Mouse (Mus musculus): ENCODE data around the gene Acadm. TPM values are rescaled to one million over a fixed set of nuclear protein-coding genes. Genes with fewer than 3 reads are reported as not detected.

Acadm gene
- 58.4 and 61.8 TPM in 2 replicates for polyA plus RNA-seq (2016; fragmentation: Nextera tagmentation; extraction: Ambion mirVana)

DNA sequence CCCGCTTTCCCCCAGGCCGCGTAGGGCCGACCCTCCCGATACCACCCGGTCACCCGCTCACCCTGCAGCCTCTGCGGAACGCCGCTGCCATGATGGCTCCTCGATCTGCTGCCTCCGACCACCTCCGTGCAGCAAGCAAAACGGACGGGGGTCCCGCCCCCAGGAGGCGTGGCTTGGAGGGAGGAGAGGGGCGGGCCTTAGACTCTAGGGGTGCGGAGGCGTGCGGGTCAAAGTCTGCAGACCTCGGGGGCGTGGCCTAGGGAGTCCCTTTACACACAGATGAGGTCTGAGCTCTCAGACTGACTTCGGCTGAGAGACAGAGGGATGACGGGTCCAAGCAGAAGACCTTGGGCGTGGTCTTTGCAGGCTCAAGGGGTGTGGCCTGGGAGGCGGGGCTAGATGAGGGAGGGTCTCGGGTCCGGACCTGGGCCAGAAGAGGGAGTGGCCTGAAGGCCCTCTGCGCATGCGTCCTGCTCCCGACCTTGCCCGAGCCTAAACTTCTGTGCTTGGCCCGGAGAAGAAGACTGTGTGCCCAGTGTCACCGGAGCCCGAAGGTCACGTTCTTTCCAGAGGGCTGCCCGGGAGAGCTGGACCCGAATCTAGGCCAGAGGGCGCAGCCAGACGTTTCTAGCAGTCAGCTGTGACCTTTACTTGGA is at the start of gene Acadm:
TSS of gene Acadm (minus strand) at position 298 of the 656 bp plus-strand sequence.
- Histone ChIP-seq H3K36me3 (peaks cover 14% of the 10 kb centered on the region; the same call in 1 of the 2 replicates), H3K9me3 (no peaks in the 10 kb centered on the region), H3K4me1 (peaks cover 8% of the 10 kb centered on the region; the same call in 1 of the 2 replicates), H3K27ac (peak within 1 kb of the TSS; percentile 86), H3K4me3 (peak within 1 kb of the TSS; percentile 77), H3K27me3 (no peaks in the 10 kb centered on the region), H3K9ac (peak within 1 kb of the TSS; percentile 66), H3K4me2 (replicated peaks) (peak within 1 kb of the TSS; percentile 56)
- ATAC-seq (ENCODE audit: insufficient number of reproducible peaks, insufficient read depth, low FRiP score, low TSS enrichment), result peak; percentile 97
- under 1% methylated on average over 41 of the region's 41 CpGs for WGBS

DNA sequence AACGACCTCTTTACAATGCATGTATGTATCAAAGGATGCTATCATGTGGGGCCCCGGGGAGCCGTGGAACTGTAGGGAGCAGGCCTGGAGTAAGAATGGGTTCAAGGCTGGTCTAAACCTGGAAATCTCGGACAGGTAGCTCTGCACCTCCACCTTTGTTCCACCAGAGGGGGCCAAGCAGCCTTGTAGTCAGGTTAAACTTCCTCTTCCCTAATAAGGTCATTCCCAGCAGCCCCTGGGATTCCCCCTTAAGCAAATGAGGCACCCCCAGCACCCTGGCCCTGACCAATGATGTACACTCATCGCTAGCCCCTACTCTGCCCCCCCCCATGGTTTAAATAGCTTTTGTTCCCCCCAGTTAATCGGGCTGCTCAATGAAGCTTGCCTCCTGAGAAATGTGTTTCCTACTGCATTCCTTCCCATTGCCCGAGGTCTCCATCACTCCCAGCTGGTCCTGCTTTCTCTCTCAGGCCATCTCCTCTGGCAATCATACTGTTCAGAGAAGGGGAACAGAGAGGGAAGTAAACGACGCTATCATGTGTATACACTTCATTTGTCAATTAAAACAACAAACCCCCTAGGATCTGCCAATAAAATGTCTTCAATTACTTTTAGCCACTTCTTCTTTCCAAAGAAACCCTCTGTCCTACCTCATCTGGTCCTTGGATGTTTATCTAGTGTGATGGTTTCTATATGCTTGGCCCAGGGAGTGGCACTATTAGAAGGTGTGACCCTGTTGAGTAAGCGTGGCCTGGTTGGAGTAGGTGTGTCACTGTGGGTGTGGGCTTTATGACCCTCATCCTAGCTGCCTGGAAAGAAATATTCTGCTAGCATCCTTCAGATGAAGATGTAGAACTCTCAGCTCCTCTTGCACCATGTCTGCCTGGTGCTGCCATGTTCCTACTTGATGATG is 40.3 kb upstream of the Acadm start:
- no peak overlapping the region for H3K27ac ChIP-seq
- H3K36me3 ChIP-seq, result no peaks in the 10 kb centered on the region
- H3K4me2 ChIP-seq (replicated peaks), result no peak overlapping the region
- no peaks in the 10 kb centered on the region for H3K9me3 ChIP-seq
- no peak for ATAC-seq (ENCODE audit: insufficient number of reproducible peaks, insufficient read depth, low FRiP score, low TSS enrichment)
- H3K4me1 ChIP-seq, result no peaks in the 10 kb centered on the region
- WGBS, result 57% methylated on average over 10 of the region's 10 CpGs
- H3K9ac ChIP-seq, result no peak overlapping the region
- no peaks in the 10 kb centered on the region for H3K27me3 ChIP-seq
- no peak overlapping the region for H3K4me3 ChIP-seq

DNA sequence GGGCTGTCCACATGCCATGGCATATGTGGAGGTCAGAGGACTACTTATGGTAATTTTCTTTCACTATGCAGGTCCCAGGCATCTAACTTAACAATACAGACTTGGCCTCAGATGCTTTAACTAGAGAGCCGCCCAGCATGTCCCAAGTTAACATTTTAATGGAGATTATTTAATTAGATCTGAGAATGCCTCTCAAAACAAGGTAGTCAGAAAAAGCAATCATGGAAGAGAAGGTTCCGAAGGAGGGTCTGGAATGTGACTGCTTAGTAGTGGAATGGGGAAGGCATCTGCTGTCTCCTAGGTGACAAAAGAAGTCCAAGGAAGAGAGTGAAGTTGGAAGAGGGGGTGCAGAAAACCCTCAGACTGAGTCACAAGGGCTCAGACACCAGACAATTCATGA is 36.2 kb upstream of the Acadm start:
- ATAC-seq (ENCODE audit: insufficient number of reproducible peaks, insufficient read depth, low FRiP score, low TSS enrichment), result no peak
- Histone ChIP-seq H3K4me3 (no peak overlapping the region), H3K4me1 (no peaks in the 10 kb centered on the region), H3K27ac (no peak overlapping the region), H3K9me3 (no peaks in the 10 kb centered on the region), H3K9ac (no peak overlapping the region), H3K4me2 (replicated peaks) (no peak overlapping the region), H3K36me3 (no peaks in the 10 kb centered on the region), H3K27me3 (0 out of 2 replicates have a peak, but pooled peaks cover 4% of the 10 kb centered on the region)
- WGBS, result 41% methylated on average over 2 of the region's 2 CpGs

DNA sequence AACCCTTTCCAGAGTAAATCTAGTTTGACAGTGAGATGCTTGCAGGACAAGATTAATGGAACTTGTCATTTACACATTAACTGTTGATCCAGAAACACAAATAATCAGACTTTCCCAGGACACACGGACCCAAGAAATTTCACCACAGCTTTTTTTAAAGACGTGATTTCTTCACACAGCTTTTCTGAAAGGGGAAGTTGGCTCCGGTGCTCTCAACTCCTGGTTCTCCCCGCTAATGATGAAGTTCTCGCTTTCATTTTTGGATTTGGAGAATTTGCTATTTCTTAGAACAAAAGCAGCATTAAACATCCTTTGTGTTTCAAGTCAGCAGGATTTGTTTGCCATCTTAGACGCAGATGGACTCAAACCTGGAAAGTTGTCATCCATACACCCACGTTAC is 31.4 kb upstream of the Acadm start:
- WGBS, result 84% methylated on average over 7 of the region's 7 CpGs
- peaks cover 46% of the 10 kb centered on the region for H3K27me3 ChIP-seq

DNA sequence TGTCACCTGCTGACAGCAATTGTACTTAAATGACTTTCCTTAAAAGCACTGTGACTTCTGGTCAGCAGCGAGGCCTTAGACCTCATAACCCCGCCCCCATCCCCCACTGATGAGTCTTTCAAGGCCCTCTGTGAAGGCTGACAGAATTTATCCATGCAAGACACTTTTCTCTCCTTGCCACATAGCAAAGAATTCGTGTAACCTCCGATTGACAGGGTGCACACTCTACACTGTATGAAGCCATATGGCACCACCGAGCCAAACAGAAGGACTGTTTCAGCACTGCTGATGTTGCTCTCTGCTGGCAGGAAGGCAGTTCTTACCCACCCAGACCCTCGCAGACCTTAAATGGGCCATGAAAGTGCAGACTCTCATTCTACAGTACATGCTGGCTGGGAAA is 30.6 kb upstream of the Acadm start:
- Histone ChIP-seq H3K27ac (no peak overlapping the region), H3K4me2 (replicated peaks) (no peak overlapping the region), H3K9me3 (no peaks in the 10 kb centered on the region), H3K4me3 (no peak overlapping the region), H3K9ac (no peak overlapping the region), H3K27me3 (peaks cover 46% of the 10 kb centered on the region), H3K36me3 (no peaks in the 10 kb centered on the region), H3K4me1 (peaks cover 13% of the 10 kb centered on the region)
- WGBS, result 8% methylated on average over 6 of the region's 6 CpGs
- no peak for ATAC-seq (ENCODE audit: insufficient number of reproducible peaks, insufficient read depth, low FRiP score, low TSS enrichment)

More for the DNA sequence above, 31.4 kb upstream of the Acadm start:
- Histone ChIP-seq H3K9ac (no peak overlapping the region), H3K36me3 (no peaks in the 10 kb centered on the region), H3K27ac (no peak overlapping the region), H3K9me3 (no peaks in the 10 kb centered on the region), H3K4me3 (no peak overlapping the region), H3K4me1 (peaks cover 13% of the 10 kb centered on the region), H3K4me2 (replicated peaks) (no peak overlapping the region)
- no peak for ATAC-seq (ENCODE audit: insufficient number of reproducible peaks, insufficient read depth, low FRiP score, low TSS enrichment)

DNA sequence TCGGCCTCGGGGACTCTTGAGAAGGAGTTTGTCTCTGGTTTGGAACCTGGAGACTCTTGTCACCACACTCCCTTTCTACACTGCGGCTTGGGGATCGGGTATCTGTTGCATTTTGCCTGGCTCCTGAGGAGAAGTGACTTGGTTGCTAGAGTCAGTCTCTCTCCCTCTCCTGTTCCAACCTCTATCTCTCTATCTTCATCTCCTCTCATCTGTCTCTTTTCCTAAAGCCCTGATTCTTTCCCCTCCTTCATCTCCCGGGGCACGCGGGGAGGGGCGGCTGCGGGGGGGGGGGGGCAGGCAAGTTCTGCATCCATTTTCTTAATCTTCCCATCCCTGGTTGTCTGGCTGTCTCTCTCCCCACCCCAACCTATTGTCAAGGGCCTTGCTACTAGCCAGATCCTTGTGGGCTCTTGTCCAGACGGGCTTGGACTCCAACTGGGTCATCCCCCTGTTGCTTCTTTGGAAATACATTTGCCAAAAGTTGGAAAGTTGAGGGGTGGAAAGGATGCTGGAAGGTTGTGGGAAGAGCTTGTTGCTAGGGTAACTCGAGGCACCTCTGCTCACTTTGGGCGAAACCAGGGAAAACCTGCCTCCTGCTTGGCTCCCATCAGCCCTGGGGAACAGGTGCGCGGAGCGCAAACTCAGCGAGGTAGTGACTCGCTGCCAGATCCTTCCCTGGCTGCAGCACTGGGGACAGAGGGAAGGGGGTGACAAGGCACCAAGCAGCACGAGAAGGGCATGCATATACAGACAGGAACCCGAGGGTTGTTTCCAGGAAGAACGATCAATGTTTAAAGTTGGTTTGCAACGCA is 29.7 kb upstream of the Acadm start:
- no peaks in the 10 kb centered on the region for H3K36me3 ChIP-seq
- H3K27ac ChIP-seq, result no peak overlapping the region
- H3K9me3 ChIP-seq, result no peaks in the 10 kb centered on the region
- H3K4me1 ChIP-seq, result peaks cover 13% of the 10 kb centered on the region
- 4% methylated on average over 21 of the region's 21 CpGs for WGBS
- peaks cover 46% of the 10 kb centered on the region for H3K27me3 ChIP-seq
- peak overlapping the region; percentile 60 for H3K4me3 ChIP-seq
- peak overlapping the region; percentile 70 for H3K9ac ChIP-seq
- ATAC-seq (ENCODE audit: insufficient number of reproducible peaks, insufficient read depth, low FRiP score, low TSS enrichment), result peak; percentile 29; the same call in 1 of the 2 replicates
- peak overlapping the region; percentile 97 for H3K4me2 ChIP-seq (replicated peaks)

DNA sequence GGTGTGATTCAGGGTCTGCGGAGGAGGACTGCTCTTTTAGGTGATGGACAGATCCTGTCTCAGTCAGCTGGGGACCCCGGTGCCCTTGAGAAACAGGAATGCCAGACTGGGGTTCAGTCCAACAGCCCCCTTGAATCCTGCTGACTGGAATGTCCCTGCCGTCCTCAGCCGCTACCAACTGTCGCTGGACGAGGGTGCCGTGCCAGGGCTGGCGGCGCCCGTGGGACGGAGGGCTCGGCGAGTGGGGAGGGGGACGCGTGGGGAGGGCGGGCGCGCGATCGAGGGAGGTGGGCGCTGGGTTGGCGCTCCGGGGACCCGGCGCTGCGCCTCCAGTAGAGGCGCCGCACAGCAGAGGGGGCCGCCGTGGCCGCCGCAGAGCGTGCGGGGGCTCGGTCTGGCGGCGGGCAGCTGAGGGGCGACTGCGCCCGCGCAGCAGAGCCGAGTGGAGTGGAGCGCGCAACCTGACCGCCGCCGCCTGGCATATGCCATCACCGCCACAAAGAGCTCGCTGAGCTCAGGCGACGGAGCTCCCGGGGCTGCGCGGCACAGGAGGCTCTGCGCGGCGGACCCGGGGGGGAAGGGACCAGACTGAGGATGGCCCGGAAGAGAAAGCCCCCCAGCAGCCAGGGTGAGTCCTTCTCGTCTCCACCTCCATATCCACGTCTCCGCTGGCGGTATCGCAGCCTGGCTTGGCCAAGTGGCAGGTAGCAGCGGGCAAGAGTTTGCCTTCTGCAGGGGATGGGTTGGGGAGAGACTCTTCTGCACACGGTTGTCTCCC is 28.9 kb upstream of the Acadm start, which contains the start of gene Slc44a5:
TSS of gene Slc44a5 (plus strand) at position 266 of the 778 bp plus-strand sequence.
- WGBS, result 1% methylated on average over 61 of the region's 66 CpGs

DNA sequence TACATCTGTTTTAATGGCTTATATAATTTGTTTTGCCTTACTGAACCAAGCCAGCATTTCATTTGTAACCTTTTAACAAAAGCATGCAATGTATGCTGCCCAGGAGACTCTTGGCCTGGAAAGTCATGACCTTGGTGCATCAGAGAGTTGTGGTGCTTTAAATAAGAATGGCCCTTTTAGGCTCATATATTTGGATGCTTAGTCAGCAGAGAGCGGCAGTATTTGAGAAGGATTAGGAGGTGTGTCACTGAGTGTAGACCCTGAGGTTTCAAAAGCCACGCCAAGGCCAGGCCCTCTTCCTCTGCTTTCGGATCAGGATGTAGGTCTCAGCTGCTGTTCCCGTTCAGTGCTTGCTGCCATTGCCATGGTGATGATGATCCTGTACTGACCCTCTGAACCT is 25.0 kb upstream of the Acadm start:
- WGBS, result 84% methylated on average over 4 of the region's 4 CpGs
- Histone ChIP-seq H3K4me2 (replicated peaks) (no peak overlapping the region), H3K27me3 (peaks cover 30% of the 10 kb centered on the region), H3K27ac (no peak overlapping the region), H3K4me1 (peaks cover 11% of the 10 kb centered on the region), H3K4me3 (no peak overlapping the region), H3K9ac (no peak overlapping the region), H3K9me3 (no peaks in the 10 kb centered on the region), H3K36me3 (no peaks in the 10 kb centered on the region)
- no peak for ATAC-seq (ENCODE audit: insufficient number of reproducible peaks, insufficient read depth, low FRiP score, low TSS enrichment)

More for the DNA sequence above, 28.9 kb upstream of the Acadm start, which contains the start of gene Slc44a5:
- Histone ChIP-seq H3K9ac (peak within 1 kb of the TSS; percentile 70), H3K9me3 (no peaks in the 10 kb centered on the region), H3K27me3 (peaks cover 46% of the 10 kb centered on the region), H3K27ac (no peak within 1 kb of the TSS), H3K4me3 (peak within 1 kb of the TSS; percentile 60), H3K4me2 (replicated peaks) (peak within 1 kb of the TSS; percentile 97), H3K36me3 (no peaks in the 10 kb centered on the region), H3K4me1 (peaks cover 13% of the 10 kb centered on the region)
- peak; percentile 85 for ATAC-seq (ENCODE audit: insufficient number of reproducible peaks, insufficient read depth, low FRiP score, low TSS enrichment)

DNA sequence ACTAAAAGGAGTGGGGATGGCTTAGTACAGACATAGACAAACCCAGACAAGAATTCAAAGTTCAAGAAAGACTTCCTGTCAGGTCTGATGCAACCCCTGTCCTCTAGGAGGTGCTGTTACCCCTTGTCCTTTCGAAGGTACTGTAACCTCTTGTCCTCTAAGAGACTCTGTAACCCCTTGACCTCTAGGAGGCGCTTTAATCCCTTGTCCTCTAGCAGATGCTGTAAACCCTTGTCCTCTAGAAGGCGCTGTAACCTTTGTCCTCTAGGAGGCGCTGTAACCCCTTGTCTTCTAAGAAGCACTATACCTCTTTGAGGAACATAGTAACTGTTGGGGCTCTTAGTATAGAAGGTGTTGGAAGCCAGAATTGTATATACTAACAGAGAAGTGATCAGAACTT is 24.1 kb upstream of the Acadm start:
- Histone ChIP-seq H3K36me3 (no peaks in the 10 kb centered on the region), H3K4me1 (peaks cover 5% of the 10 kb centered on the region; the same call in 1 of the 2 replicates), H3K27ac (no peak overlapping the region), H3K27me3 (peaks cover 21% of the 10 kb centered on the region), H3K4me3 (no peak overlapping the region), H3K9me3 (no peaks in the 10 kb centered on the region), H3K9ac (no peak overlapping the region), H3K4me2 (replicated peaks) (no peak overlapping the region)
- no peak for ATAC-seq (ENCODE audit: insufficient number of reproducible peaks, insufficient read depth, low FRiP score, low TSS enrichment)
- WGBS, result 35% methylated on average over 4 of the region's 4 CpGs

DNA sequence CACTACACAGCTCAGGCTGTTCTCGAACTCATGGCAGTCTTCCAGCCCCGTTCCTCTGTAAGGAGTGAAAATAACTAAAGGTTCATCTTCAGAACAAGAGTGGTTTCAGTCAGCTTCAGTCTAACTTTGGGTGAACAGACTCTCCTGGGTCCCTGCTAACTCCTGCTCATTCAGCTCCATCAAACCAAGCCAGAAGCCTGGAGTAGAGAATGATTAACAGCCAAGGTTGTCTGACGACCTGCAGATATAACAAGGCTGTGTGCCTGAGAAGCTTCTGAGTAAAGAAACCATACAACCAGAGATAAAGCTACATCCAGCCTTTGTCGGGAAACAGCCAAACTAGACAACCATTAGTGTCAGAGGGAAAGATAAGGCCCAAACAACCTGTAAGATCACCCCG is 23.0 kb upstream of the Acadm start:
- H3K9me3 ChIP-seq, result no peaks in the 10 kb centered on the region
- H3K27me3 ChIP-seq, result peaks cover 10% of the 10 kb centered on the region
- H3K36me3 ChIP-seq, result no peaks in the 10 kb centered on the region
- H3K4me3 ChIP-seq, result no peak overlapping the region
- no peaks in the 10 kb centered on the region for H3K4me1 ChIP-seq
- H3K4me2 ChIP-seq (replicated peaks), result no peak overlapping the region
- no peak for ATAC-seq (ENCODE audit: insufficient number of reproducible peaks, insufficient read depth, low FRiP score, low TSS enrichment)
- H3K9ac ChIP-seq, result no peak overlapping the region
- no peak overlapping the region for H3K27ac ChIP-seq
- WGBS, result 86% methylated on average over 5 of the region's 5 CpGs

Measured in embryonic facial prominence, embryonic 12.5 days (tissue).